Mouse (Mus musculus): ENCODE data around the gene Pofut2.
A peak's percentile ranks its signal among the peaks of the same experiment; 100 is the strongest.

DNA sequence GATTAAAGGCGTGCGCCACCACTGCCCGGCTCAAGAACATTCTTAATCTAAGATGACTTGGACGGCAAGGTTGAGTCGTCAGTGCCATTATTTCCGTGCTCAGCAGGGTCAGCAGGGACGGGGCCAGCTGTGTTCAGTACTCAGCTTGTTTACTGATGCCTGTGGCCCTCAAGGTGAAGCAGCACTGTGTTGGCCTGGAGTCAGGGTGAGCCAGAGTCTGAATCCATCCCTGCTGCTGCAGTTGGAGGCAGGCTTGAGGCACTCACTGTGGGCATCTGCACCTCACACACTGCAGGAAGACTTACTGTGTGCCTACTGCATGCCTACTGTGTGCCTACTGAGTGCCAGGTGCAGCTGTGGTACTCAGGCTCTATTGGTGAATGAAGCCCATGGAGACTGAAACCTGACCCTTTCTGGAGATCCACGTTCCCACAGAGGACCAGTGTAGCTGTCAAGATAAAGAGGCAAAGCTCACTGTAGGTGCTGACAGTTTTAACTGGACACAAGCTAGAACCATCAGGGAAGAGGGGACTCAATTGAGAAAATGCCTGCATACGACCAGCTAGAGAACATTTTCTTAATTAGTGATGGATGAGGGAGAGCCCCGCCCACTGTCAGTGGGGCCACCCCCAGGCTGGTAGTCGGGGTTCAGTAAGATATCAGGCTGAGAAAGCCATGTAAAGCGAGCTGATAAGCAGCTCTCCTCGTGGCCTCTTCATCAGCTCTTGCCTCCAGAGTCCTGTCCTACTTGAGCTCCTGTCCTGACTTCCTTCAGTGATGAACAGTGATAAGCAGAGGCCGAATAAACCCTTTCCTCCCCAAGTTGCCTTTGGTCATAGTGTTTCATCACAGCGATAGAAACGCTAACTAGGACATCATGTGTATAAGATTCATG is 26.9 kb upstream of the Pofut2 start:
- no peak for TF ChIP-seq USF1 (IDR thresholded peaks at IDR 0.05; ENCODE audit: low read depth)
- TF ChIP-seq POLR2A (IDR thresholded peaks at IDR 0.05; ENCODE audit: insufficient read length, low read depth), result no peak
- TF ChIP-seq MAX (IDR thresholded peaks at IDR 0.05; ENCODE audit: low read depth), result no peak
- TF ChIP-seq MYOD1 (IDR thresholded peaks at IDR 0.05; ENCODE audit: control insufficient read depth in 1 of 3, insufficient read length in 2 of 3, low read depth in 2 of 3), result peak in 1 of 3 experiments; percentile 20
- no peak for TF ChIP-seq MYOG (IDR thresholded peaks at IDR 0.05; ENCODE audit: control insufficient read depth in 1 of 3, insufficient read depth in 1 of 3, insufficient read length in 2 of 3, low read depth in 2 of 3)
- TF ChIP-seq CEBPB (IDR thresholded peaks at IDR 0.05; ENCODE audit: insufficient read depth, poor library complexity, severe bottlenecking), result no peak
- no peak for TF ChIP-seq E2F4 (IDR thresholded peaks at IDR 0.05; ENCODE audit: insufficient read depth)
- TF ChIP-seq POLR2AphosphoS2 (IDR thresholded peaks at IDR 0.05; ENCODE audit: insufficient read length, low read depth), result no peak
- TF ChIP-seq REST (IDR thresholded peaks at IDR 0.05; ENCODE audit: insufficient read depth, insufficient read length), result no peak
- TF ChIP-seq TCF3 (IDR thresholded peaks at IDR 0.05; ENCODE audit: insufficient read length, low read depth), result no peak
- no peak for TF ChIP-seq TCF12 (IDR thresholded peaks at IDR 0.05; ENCODE audit: insufficient read depth, poor library complexity, severe bottlenecking)
